Mouse (Mus musculus): ENCODE data around the gene Macrod2. TPM values are rescaled to one million over a fixed set of nuclear protein-coding genes. Genes with fewer than 3 reads are reported as not detected.
A peak's percentile ranks its signal among the peaks of the same experiment; 100 is the strongest.

Macrod2 gene
- total and polyA plus RNA-seq, 2 experiments from 2014 or later: 49.7 to 80.7 TPM

DNA sequence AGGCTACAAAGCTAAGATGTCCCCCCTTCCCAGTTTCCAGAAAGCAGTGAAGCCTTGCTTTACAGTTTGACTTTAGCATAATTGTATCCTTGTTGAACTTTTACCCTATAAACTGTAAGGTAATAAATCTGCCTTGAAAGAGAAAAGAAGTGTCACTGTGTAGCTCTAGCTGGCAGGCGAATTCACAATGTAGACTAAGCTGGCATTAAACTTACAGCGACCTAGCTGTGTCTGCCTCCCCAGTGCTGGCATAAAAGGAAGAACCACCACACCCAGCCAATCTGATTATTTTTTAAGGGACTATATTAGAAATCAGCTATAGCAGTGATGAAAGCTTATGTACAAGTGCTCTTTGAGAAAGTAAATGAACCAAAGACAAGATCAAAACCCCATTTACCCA is 1791.8 kb downstream of the Macrod2 start:
- H3K4me3 ChIP-seq (ENCODE audit: low read depth, low read length): no peak overlapping the region
- H3K4me1 ChIP-seq (ENCODE audit: insufficient read depth): no peaks in the 10 kb centered on the region
- H3K36me3 ChIP-seq (ENCODE audit: insufficient read depth): no peaks in the 10 kb centered on the region
- H3K4me2 ChIP-seq (ENCODE audit: low read depth): no peak overlapping the region
- DNase-seq (no peak), ATAC-seq (peak; percentile 54; the same call in 1 of the 2 replicates)
- TF ChIP-seq CTCF (IDR thresholded peaks at IDR 0.05; ENCODE audit: low read depth): no peak
- no peaks in the 10 kb centered on the region for H3K27me3 ChIP-seq (ENCODE audit: insufficient read depth, low read length)
- H3K27ac ChIP-seq (ENCODE audit: low read depth, low read length): no peak overlapping the region
- WGBS: 36% methylated on average over 2 of the region's 2 CpGs
- H3K9me3 ChIP-seq (ENCODE audit: low read length): no peaks in the 10 kb centered on the region
- H3K9ac ChIP-seq: no peak overlapping the region

DNA sequence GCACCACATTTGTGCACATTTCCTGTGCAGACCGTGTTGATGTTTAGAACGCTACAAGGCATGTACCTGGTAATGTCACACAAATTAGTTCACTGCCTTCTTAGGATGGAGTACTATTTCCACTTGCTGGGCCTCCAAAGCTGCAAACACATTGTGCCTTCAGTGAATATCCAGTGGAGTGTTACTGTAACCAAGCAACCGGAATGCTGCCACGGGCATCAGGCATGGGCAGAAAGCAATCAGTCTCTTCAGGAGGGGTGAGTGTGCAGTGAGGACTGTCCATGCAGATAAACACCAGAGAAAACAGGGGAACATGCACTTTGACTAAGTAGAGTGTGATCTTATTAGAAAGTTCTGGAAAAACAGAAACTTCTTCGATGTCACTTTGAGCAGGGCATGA is 1792.3 kb downstream of the Macrod2 start:
- Histone ChIP-seq H3K9ac (no peak overlapping the region), H3K36me3 (ENCODE audit: insufficient read depth) (no peaks in the 10 kb centered on the region), H3K4me3 (ENCODE audit: low read depth, low read length) (no peak overlapping the region), H3K4me1 (ENCODE audit: insufficient read depth) (no peaks in the 10 kb centered on the region), H3K9me3 (ENCODE audit: low read length) (no peaks in the 10 kb centered on the region), H3K4me2 (ENCODE audit: low read depth) (no peak overlapping the region), H3K27me3 (ENCODE audit: insufficient read depth, low read length) (no peaks in the 10 kb centered on the region), H3K27ac (ENCODE audit: low read depth, low read length) (no peak overlapping the region)
- 26% methylated on average over 5 of the region's 5 CpGs for WGBS
- no peak for TF ChIP-seq CTCF (IDR thresholded peaks at IDR 0.05; ENCODE audit: low read depth)
- peak; percentile 81 for ATAC-seq
- peak; percentile 32 for DNase-seq

DNA sequence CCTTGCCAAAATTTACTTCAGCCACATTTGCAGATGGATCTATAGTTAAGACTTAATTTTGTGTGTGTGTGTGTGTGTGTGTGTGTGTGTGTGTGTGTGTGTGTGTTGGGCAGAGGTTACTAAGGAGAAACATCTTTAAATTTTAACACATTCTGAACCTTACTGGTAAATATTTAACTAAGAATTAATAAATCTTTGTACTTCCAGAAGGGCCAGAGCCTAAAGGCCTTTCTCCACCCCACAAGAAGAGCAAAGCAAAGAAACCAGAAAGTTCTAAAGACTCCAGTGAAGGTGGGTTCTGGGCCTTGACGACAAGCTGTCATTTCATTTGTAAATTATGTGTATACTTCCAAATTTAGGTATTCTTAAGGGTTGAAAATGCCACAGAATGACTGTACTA is 1822.3 kb downstream of the Macrod2 start:
- Histone ChIP-seq H3K4me1 (ENCODE audit: insufficient read depth) (no peaks in the 10 kb centered on the region), H3K27me3 (ENCODE audit: insufficient read depth, low read length) (no peaks in the 10 kb centered on the region), H3K9ac (no peak overlapping the region), H3K27ac (ENCODE audit: low read depth, low read length) (no peak overlapping the region), H3K36me3 (ENCODE audit: insufficient read depth) (no peaks in the 10 kb centered on the region), H3K4me3 (ENCODE audit: low read depth, low read length) (no peak overlapping the region), H3K4me2 (ENCODE audit: low read depth) (no peak overlapping the region), H3K9me3 (ENCODE audit: low read length) (no peaks in the 10 kb centered on the region)
- ATAC-seq: no peak
- DNase-seq: no peak
- no peak for TF ChIP-seq CTCF (IDR thresholded peaks at IDR 0.05; ENCODE audit: low read depth)
- WGBS: 89% methylated on average over 1 of the region's 1 CpGs

DNA sequence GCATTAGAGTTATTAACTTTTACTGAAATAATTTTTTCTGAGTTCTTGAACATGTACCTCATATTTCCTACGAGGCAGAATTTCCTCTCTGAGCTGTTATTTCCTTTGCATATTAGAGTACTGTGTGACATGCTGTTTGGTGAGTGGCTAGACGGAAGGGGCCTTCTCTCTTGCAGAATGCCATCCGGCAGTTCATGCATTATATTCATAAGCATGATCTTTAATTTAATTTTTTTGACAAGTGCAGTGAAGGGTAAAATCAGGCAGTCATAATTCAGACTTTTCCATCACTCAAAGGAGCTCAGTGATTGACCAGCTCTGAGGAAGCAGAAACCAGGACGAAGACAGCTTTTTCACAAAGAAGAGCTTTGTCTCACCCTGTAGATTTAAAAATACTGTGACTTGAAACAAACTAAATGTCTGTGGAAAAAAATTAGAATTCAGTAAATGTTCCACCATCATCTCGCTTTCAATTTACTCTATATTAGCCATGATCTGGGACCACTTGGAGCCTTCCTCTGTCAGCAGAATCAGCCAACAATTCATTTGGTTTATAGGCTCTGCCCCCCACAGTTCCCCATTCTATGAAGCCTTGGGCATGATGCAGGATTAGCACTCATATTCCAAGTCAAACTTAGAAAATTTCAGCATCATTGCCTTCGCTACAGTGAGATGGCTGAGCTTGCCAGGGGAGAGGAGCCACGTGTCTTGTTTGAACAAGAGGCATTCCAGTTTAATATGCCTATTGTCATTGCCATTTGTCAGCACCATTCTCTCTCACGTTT is 1827.2 kb downstream of the Macrod2 start:
- no peaks in the 10 kb centered on the region for H3K27me3 ChIP-seq (ENCODE audit: insufficient read depth, low read length)
- H3K9ac ChIP-seq: no peak overlapping the region
- H3K27ac ChIP-seq (ENCODE audit: low read depth, low read length): no peak overlapping the region; the same call in 1 of the 2 replicates
- no peak for TF ChIP-seq CTCF (IDR thresholded peaks at IDR 0.05; ENCODE audit: low read depth)
- ATAC-seq: peak; percentile 51
- no peaks in the 10 kb centered on the region for H3K4me1 ChIP-seq (ENCODE audit: insufficient read depth)
- H3K36me3 ChIP-seq (ENCODE audit: insufficient read depth): no peaks in the 10 kb centered on the region
- H3K4me3 ChIP-seq (ENCODE audit: low read depth, low read length): no peak overlapping the region
- WGBS: 56% methylated on average over 8 of the region's 8 CpGs
- no peak for DNase-seq
- no peak overlapping the region for H3K4me2 ChIP-seq (ENCODE audit: low read depth)
- no peaks in the 10 kb centered on the region for H3K9me3 ChIP-seq (ENCODE audit: low read length)

DNA sequence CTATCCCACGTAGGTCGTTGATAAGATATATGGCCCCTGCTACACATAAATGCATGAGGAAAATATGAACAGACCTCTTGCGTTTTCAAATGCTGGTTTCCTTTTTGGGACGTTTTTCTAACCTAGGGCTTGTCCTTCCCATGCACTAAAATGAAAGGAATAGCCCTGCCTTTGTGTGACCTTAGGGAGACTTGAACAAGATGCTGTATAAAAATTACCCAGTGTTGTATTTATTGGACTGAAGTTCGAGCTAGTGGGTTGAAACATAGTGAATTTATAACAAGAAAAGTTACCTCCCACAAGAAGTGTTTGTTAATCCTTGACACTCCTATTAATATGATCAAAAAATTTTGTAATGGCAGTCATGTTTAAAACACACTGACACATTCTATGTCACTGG is 1827.8 kb downstream of the Macrod2 start:
- no peaks in the 10 kb centered on the region for H3K36me3 ChIP-seq (ENCODE audit: insufficient read depth)
- H3K4me2 ChIP-seq (ENCODE audit: low read depth): no peak overlapping the region
- H3K4me3 ChIP-seq (ENCODE audit: low read depth, low read length): no peak overlapping the region
- 80% methylated on average over 5 of the region's 5 CpGs for WGBS
- ATAC-seq: no peak
- H3K27me3 ChIP-seq (ENCODE audit: insufficient read depth, low read length): no peaks in the 10 kb centered on the region
- H3K9me3 ChIP-seq (ENCODE audit: low read length): no peaks in the 10 kb centered on the region
- no peak overlapping the region for H3K9ac ChIP-seq
- H3K27ac ChIP-seq (ENCODE audit: low read depth, low read length): no peak overlapping the region
- no peaks in the 10 kb centered on the region for H3K4me1 ChIP-seq (ENCODE audit: insufficient read depth)
- DNase-seq: no peak
- TF ChIP-seq CTCF (IDR thresholded peaks at IDR 0.05; ENCODE audit: low read depth): no peak

DNA sequence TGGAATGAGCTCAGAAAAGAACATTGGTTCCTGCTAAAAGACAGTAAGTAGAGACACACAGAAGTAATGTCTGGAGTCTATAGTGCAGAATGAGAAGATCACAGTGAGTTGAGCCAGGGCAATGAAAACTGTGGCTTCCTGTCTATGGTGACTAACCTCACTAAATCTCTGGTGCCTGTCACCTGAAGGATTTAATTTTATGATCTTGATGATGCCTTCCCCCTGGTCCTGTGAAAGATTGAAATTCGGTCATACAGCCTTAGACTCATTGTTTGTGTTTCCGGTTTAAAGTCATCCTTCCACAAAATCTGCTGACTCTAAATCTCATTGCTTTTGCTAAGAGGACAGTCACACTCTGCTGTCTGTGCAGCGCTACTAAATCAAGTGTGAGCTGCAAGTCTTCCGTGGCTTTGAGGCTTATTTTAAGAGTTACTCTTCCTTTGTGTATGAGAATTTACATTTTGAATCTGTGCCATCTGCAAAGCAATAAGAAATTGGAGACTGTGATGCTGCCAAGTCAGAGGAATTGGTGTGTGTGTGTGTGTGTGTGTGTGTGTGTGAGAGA is 1836.0 kb downstream of the Macrod2 start:
- Histone ChIP-seq H3K27me3 (ENCODE audit: insufficient read depth, low read length) (no peaks in the 10 kb centered on the region), H3K9me3 (ENCODE audit: low read length) (no peaks in the 10 kb centered on the region), H3K27ac (ENCODE audit: low read depth, low read length) (no peak overlapping the region; the same call in 1 of the 2 replicates), H3K4me2 (ENCODE audit: low read depth) (no peak overlapping the region), H3K4me1 (ENCODE audit: insufficient read depth) (no peaks in the 10 kb centered on the region; the same call in 1 of the 2 replicates), H3K36me3 (ENCODE audit: insufficient read depth) (no peaks in the 10 kb centered on the region), H3K9ac (no peak overlapping the region), H3K4me3 (ENCODE audit: low read depth, low read length) (no peak overlapping the region)
- no peak for TF ChIP-seq CTCF (IDR thresholded peaks at IDR 0.05; ENCODE audit: low read depth)
- WGBS: 53% methylated on average over 4 of the region's 4 CpGs
- DNase-seq: peak; percentile 36
- peak; percentile 66 for ATAC-seq

DNA sequence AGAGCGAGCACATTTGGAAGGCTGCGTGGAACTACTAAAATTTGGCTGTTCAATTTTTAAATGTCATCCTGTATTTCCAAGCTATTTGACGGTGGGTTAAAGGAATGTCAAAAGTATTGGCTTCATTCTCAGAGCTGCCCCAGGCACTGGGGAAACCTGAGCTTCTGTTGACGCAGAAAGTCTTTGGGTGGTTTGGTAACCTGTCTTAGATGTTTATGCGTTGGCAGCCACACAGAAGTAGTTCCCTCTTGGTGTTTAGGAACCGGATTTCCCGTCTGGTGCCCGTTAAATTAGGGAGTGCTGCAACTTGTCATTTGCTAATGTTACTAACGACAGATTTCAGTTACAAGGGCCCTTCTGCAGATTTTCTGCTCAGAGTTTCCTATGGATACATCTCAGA is 1837.7 kb downstream of the Macrod2 start:
- 72% methylated on average over 9 of the region's 9 CpGs for WGBS
- TF ChIP-seq CTCF (IDR thresholded peaks at IDR 0.05; ENCODE audit: low read depth): no peak

More for the DNA sequence above, 1837.7 kb downstream of the Macrod2 start:
- DNase-seq (no peak), ATAC-seq (no peak)
- Histone ChIP-seq H3K4me2 (ENCODE audit: low read depth) (no peak overlapping the region), H3K27ac (ENCODE audit: low read depth, low read length) (no peak overlapping the region), H3K4me1 (ENCODE audit: insufficient read depth) (no peaks in the 10 kb centered on the region; the same call in 1 of the 2 replicates), H3K4me3 (ENCODE audit: low read depth, low read length) (no peak overlapping the region), H3K36me3 (ENCODE audit: insufficient read depth) (no peaks in the 10 kb centered on the region), H3K27me3 (ENCODE audit: insufficient read depth, low read length) (no peaks in the 10 kb centered on the region), H3K9me3 (ENCODE audit: low read length) (no peaks in the 10 kb centered on the region), H3K9ac (no peak overlapping the region)

Data from forebrain, postnatal 0 days (tissue).